Mouse (Mus musculus) brain, adult 2 months (tissue): ENCODE measurements around the gene Trim67.

Experiments
- DNase-seq: peaks from one replicate; pipeline ENCODE4 v3.0.0; 2011; ENCODE audit warnings: low read depth, low spot score

The Trim67 gene

GRCm38 (mm10) chr8:124872690-124873089, 79.8 kb downstream of the Trim67 start:
- no peak for DNase-seq

- DNase-seq: peak; percentile 40
Observed at GRCm38 (mm10) chr8:124878141-124878540, 85.2 kb downstream of the Trim67 start.

- no peak for DNase-seq
Observed at GRCm38 (mm10) chr8:124878946-124879526, 86.1 kb downstream of the Trim67 start.
